Mouse (Mus musculus): ENCODE measurements around the gene Gm3776.

DNA sequence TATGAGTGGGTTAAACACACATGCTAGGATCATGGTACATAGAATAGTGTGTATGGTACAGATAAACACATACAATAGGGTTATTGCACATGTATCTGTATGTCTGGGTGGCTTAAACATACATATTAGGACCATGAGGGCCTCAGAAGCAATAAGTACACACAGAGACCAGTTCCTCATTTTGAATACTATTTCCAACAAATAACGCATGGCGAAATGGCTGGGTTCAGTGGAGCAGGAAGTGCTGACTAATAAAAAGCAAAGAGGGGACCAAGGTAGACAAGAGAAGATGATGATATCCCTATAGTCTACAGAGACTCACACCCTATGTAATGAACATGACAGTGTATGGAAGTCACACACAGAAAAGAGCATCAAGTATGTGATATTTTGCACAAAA, 28.8 kb upstream of the Gm3776 start:
- TF ChIP-seq POLR2A (IDR thresholded peaks at IDR 0.05; ENCODE audit: extremely low read depth, insufficient read depth, low read length) (no peak), CTCF (IDR thresholded peaks at IDR 0.05; ENCODE audit: low read depth, low read length) (no peak)
